Mouse (Mus musculus) right cerebral cortex, postnatal 4 days (tissue): ENCODE data around the gene Zfhx2.
A peak's percentile ranks its signal among the peaks of the same experiment; 100 is the strongest.

ENCODE experiments used
- DNase-seq: peaks from one replicate; pipeline ENCODE4 v3.0.0-alpha.2; 2022

Gene Zfhx2

DNA sequence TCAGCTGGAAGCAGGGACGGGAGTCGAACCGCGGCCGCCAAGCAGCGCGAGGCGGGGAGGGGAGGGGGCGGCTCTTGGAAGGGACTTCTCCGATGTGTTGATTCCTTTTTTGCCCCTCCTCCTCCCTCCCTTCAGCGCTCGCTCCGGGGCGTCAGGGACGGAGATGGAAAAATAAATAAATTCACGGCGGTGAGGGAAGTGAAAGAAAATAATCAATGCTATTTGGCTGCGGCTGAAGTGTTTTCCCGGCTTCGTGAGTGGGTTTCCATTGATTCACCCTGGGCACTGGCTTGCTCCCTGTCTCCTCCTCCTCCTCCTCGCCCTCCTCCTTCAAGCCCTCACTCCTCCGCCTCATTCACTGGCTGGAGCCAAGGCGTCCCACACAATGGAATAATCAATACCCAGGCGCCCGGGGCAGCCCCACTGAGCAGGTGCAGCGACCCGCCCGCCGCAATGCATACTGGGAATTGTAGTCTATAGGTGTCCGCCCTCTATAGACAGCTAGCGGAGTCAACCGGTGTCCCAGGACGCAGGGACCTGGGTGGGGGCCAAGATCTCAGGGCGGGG is at the start of gene Zfhx2:
Zfhx2 (minus strand) TSS at position 314 of the 567 bp plus-strand sequence.
- DNase-seq = peak; percentile 89

DNA sequence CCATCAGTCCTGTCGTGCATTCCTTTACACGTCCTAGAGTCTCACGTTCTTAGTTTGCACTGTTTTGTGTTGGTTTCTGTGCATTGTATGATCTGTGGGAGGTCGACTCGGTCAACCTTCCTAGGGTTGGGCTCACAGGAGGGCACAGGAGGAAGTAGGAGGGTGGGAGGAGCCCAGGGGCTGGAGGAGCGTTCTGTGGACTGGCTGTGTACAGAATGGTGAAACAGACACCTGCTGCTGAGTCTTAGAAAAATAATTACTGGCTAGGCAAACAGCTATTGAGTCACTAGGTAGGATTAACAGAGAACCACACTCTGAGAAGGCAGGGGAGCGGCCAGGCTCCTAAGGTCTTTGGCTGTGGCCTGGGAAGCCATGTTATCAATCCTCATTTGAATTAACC is 47.2 kb upstream of the Zfhx2 start:
- DNase-seq = no peak

DNA sequence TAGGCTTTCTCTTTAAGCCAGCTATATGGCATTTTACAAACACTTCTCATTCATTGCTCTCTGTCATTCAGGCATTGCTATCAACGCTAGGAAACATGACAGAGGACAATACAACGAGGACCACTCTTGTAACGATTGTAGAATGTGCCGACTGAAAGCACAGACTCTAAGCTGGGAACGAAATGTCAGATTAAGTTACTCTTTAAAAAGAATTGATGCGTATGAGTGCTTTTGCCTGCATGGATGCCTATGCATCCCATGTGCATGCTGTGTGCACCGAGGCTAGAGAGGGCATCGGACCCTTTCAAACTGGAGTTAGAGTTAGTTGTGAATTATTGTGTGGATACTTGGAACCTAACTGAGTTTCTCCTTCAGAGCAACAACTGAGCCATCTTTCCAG is 43.6 kb upstream of the Zfhx2 start:
- no peak for DNase-seq

DNA sequence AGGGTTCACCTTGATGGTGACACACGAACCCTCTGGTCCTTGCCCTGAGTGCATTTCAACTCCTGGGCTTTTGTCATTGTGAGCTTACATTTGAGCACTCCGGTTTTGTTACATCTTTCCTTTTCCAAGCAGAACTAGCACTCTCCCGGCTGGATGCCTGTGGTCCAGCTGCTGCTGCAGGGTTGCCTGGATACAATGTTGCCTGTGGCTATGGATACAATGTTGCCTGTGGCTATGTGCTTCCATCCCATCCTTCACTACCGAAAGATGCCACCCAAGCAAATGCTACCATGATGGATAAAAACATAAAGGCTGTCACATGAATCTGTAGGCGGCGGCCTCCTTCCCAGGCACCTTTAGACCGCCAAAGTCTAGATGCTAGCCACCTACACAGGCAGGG is 34.4 kb upstream of the Zfhx2 start:
- DNase-seq = no peak

DNA sequence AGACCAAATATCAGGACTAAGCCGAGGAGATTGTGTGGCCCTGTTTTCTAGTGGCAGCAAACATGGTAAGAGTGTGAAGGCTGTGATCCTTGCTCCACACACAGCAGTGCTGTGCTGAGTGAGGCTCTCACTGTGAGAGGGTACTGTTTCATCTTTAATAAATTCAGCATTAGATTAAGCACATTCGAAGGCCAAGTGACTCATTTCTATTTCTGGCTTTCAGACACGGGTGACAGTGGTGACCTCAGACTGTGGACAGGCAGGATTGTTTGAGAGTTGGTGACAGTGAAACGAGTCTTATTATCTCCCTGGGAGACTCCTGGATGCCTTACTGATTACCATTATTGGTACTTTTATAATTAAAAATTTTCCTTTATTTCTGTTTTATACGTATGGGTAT is 33.6 kb upstream of the Zfhx2 start:
- no peak for DNase-seq

DNA sequence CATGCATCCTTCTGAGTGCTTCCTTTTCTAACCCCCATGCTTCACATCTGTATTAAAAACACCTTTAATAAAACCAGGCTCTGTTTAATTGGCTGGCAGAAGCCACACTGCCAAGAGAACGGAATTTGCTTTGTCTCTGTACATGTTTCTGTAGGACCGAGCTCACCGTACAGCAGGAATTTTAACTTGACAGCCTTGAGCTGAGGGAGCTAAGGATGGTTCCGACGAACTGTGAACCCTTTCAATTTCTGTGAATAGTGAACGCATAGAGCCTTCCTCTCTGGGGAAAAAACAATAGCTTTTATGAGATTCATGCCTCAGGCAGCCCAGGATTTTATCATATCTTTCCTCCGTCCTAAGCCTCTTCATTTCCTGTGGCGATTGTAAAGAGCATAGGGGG is 30.2 kb upstream of the Zfhx2 start:
- DNase-seq = no peak

DNA sequence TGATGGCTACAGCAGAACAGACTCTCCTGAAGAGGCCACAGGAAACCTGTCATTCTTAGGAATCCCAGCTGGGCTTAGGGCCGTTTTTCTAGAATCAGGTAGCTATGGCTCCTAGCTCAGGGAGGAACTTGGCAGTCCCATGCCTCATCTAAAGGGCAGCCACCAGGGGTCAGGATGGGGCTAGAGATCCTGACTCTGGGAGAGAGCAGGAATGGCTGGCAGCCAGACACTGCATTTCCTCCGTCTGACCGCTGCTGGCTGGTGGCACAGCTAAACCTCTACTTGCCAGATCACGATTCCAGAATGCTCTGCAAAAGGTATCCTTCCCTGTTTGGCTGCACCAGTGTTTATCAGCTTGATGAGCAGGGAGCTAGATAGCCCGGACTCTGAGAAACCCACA is 29.8 kb upstream of the Zfhx2 start:
- peak; percentile 77 for DNase-seq

DNA sequence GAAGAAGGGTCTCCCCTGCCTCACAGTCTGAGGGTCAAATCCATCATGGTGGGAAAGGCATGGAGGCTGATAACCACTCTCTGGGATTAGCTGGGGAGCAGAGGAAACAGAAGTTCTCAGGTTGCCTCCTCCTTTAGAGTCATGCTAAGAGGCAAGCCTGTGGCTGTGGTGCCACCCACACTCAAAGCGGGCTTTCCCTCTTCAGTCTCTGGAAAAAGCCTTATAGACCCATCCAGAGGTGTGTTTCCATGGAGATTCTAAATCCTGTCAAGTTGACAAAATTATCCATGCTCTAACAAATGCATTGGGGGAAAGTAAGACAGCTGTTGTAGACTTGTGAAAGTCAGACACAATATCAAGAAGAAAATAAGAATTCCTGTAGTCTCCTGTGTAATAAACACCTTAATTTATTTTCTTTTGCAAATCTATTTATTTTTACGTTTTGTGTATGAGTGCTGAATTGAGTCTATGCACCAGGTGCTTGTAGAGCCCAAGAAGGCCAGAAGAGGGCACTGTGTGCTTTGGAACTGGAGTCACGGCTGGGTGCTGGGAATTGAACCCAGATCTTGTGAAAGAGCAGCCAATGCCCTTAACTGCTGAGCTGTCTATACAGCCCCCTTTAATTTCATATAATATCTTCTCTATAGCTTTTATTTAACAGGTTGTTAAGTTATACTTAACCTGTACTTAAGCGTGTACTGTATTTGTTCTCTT is 27.5 kb upstream of the Zfhx2 start:
- DNase-seq = no peak

DNA sequence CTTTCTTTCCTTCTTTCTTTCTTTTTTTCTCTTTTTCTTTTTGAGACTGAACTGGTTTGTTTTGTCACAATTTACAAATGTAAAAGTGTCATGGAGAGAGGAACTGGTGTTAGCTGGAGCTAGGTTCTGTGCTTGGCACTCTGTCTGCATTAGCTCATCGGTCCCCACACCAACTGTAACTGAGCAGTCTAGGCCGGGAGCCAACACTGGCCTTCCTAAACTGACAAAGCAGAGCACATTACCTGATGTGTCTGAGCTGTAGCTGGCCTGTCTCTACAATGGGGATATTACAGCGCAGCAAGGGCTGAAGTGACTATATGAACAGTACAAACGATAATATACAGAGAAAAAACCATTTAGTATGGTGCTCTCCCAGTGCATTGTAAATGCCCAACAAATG is 26.7 kb upstream of the Zfhx2 start:
- peak; percentile 35 for DNase-seq

DNA sequence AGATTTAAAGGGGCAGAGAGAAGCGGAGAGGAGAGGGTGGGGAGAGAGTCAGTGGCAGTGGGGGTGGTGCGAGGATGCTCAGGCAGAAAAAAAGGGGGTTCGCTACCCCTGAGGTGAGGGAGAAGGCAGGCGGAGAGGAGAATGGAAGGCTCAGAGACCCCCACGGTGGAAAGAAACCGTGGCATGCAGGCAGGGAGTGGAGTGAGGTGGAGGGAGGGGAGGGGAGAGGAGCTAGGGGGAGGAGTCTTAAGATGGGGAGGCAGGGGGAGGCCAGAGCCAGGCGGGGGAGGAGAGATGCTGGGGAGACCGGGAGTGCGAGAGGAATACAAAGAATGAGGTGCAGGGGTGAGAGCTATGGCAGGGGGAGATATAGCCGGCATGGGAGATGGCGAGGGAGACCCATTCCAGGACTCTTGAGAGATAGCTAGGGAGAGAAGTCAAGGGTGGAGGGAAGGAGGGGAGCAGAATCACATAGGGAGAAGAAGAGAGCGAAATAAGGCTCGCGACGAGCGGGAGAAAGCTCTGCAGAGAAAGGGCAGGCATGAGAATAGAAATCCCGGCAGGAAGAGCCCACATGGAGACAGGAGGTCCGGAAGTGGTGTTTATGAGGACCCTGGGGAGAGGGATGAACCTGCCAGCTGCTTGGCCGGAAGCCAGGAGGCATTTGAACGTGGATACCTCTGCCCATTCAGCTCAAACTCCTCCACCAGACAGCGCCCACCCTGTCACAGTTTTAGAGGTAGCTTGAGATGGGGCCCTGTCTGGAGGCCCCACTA is 24.5 kb upstream of the Zfhx2 start, which contains the start of gene Jph4:
Jph4 (minus strand) TSS at position 511 of the 776 bp plus-strand sequence.
- peak; percentile 71 for DNase-seq

DNA sequence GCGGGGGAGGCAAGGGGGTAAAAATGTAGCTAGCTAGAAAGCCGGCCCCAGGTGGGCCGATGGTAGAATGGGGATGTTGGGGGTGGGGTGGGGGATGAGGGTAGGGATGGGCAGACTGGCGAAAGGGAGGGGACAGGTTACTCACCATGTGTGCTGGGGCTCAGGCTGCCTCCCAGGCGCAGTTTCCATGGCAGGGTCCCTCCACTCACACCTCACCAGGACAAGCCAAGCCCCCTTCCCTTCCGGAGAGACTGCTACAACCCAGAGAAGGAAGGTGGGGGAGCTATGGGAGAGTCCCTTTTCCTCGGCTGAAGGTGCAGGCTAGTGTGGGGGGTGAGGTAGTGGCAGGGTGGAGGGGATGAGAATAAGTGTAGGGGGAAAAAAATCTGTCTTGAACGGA is 23.7 kb upstream of the Zfhx2 start:
- peak; percentile 32 for DNase-seq

DNA sequence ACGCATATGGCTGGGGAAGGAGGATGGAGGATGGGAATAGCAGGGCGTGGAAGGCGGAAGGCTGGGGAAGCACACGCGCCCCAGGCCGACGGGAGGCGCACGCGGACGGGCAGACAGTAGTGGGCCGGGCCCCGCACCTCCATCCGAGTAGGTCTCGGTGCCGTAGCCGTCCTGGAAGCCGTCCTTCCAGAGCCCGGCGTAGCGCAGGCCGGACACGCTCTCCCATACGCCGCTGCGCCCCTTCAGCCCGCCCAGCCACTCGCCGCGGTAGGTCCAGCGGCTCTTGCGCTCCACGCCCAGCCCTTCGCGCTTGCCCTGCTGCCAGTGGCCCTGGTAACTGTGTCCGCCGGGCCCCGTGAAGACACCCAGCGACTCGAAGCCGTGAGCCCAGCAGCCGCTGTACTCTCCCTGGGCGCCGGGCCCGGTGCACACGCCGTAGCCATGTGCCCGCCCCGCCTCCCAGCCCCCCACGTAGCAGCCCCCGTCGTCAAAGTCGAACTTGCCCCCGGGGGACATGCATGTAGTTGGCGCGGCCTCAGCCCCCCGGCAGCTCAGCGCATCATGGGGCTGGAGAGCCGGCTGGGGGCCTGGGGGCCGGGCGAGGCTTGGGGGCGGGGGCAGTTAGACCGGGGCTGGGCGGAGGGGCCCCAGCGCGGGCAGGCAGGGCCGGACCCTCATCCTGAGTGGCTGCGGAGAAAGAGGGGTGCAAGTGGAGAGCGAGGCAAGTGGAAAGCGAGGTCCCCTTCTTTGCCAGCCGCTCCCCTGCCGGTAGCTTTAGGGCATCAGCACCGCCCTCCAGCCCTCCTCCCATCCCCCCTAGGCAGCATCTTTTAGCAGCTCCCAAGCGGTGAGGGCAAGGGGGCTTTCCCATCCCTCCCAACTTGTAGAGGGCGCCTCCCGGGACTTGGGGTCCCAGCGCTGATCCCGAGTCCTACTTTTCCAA is 22.9 kb upstream of the Zfhx2 start:
- peak; percentile 68 for DNase-seq

DNA sequence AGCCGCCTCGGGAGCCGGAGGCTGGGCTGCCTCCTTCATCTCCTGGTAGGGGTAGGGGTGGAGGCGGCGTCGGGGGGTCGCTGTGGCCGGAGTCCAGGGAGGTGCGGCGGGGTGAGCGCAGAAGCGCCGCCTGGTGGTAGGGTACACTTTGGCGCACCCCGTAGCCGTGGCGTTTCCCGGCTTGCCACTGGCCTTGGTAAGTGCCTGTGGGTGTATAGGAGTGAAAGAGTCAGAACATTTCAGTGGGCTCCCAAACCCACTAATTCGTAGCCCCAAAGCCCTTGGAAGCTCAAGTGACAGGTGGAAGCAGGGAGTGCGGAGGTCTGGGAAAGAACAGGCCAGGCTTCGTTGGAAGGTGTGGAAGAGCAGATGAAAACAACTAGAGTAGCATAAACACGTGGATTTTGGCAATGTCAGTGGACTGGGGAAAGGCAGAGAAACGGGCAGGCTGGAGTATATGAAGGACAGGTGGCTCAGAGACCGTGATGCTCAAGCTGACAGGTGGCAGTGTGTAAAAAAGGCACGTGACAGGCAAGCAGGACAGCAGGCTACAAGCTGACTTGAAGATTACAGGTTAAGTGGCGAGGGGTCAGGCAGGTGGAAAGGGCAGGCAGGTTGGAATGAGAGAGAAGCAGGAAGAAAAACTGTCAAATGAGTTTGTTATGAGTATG is 22.0 kb upstream of the Zfhx2 start:
- DNase-seq = peak; percentile 53

DNA sequence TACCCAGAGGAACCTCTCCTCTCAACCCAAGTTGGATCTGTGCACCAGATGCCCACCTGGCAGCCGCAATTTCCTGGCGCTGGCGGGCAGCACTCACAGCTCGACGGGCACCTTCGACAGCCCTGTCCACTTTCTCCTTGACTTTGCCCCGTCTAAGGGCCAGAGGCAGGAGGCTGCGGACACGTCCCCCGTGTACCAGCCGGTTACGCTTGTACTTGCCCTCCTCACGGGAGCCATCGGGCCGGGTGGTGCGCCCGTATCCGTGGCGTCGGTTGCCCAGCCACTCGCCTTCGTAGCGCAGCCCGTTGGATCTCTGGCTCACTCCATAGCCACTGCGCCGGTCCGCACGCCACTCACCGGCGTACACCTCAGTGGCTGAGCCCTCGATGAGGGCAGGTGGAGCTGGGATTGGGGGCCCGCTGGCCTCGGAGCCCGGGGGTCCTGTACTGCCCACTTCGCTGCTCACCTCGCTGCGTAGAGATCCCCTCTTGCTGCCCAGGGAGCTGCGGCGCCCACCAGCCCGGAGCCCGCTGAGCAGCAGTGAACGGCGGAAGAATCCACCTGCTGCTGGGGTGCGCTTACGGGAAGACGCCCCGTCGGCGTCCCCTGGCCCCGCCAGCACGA is 21.3 kb upstream of the Zfhx2 start:
- peak; percentile 23 for DNase-seq

DNA sequence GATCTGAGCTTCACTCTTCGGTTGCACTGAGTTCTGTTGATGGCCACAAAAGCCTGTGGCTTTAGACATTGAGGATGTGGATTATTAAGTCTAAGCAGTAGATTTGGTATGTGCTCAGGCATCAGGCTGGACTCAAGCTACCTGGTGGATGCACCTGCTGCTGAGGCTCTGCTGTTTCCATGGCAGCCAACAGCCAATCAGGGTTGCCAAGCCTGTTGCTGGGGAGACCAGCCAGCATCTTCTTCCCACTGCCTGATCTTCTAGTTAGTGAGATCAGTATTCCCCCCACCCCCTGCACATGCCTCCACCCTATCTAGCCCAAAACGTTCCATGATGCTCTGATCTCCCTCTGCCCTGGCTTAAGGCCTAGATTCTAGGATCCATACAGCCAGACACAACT is 19.6 kb upstream of the Zfhx2 start:
- DNase-seq = peak; percentile 35

DNA sequence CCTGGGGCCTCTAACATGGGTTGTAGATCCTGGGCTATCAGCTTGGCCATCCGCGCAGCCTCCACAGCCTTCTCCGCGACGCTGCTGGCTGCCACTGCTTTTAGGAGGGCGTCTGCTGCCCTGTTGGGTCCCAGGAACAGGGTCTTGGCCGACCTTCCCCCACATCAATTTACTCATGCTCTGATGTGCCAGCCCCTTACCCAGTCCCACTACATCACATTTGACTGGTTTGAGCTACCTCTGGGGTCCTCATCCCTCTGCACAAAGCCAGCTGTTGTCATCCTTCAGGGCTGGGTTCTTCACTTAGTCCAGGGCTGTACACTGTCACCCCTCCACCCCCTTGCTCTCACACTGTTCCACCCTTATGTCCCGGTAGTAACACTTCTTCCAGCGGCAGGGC is 18.0 kb upstream of the Zfhx2 start:
- DNase-seq = no peak

DNA sequence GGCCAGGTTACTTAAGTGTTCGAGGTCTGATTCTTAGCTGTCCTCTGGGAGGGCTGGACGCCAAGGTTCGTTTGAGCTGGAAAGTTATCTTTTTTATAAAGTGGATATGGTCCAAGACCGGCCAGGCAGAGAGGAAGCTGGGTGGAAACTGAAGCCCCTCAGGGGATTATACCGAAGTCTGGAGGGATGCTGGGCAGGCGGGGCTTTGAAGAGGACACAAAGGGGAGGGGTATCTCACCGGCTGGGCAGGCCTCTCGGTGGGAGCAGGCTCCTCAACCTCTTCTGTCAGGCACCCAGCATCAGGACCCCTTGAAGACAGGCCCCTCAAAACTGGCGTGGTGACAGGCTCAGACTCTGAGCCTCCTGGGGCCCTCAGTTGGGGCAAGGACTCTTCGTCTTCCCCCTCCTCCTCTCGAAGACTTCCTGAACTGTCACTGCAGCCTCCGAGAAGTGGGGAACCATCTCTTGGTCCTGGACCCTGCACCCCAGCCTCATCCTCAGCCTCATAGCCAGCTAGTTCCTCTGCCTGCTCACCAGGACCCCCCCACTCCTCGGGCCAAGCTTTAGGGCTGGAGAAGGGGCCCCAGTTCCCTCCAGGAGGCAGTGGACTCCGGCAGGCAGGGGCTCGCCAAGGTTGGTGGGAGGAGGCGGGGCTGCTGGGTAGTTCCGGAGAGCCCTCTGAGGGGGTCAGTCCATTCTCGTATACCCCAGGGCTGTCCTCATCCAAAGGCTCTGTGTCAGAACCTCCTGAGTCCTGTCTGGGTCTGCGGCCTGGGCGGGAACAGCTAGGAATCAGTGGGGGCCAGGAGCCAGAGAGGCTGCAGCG is 17.1 kb upstream of the Zfhx2 start:
- peak; percentile 45 for DNase-seq

DNA sequence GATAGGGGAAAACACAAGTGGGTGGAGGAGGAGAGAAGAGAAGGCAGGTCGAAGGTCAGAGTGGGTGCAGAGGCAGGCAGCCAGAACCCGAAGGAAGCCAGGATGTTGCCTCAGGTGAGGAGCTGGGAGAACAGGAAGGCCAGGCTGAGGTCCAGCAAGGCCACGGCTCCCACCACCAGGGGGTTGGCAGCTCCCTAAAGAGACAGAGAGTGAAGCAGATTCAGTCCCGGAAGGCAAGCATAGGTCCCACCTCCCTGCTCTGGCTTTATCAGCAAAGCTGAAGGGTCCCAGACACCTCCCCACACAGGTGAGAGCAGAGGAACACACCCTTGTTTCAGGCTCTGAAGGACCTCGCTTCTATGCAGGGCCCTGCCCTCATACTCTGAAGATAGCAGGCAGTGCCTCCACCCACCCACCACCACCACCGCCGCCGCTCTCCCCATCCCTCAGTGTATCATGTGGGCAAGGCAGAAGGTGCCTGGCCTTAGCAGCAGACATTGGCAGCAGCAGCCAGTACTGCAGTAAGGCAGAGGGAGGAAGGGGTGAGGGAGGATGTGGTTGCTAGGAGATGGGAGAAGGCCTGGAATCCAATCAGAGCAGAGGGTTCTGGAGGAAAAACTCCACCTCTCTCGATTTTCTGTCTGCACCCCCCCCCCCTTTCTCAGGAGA is 16.2 kb upstream of the Zfhx2 start:
- peak; percentile 64 for DNase-seq

DNA sequence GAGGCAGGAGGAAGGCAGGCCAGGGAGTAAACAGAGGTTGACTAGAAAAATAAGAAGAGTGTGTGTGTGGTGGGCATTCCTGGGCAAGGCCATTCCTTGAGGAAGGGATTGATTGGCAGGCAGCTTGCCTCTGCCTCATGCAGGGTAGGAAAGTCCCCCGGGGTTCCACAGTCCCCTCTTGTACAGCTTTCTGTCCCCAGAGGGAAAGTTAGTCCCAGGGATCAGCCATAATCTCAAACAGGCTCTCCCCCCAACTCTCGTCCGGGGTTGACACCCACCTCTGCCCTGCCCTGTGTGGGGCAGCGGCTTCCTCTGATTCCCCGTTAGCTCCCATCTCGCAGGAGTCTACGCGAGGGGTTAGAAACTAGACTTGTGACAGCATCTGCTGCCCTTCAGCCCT is 14.9 kb upstream of the Zfhx2 start:
- DNase-seq = no peak
